Mouse (Mus musculus): Measurements from ENCODE around the gene Gm49380. TPM values are rescaled to one million over a fixed set of nuclear protein-coding genes. Genes with fewer than 3 reads are reported as not detected.

Gene Gm49380
- total RNA-seq, 2 experiments from 2014 or later: 0.10 to 0.12 TPM

DNA sequence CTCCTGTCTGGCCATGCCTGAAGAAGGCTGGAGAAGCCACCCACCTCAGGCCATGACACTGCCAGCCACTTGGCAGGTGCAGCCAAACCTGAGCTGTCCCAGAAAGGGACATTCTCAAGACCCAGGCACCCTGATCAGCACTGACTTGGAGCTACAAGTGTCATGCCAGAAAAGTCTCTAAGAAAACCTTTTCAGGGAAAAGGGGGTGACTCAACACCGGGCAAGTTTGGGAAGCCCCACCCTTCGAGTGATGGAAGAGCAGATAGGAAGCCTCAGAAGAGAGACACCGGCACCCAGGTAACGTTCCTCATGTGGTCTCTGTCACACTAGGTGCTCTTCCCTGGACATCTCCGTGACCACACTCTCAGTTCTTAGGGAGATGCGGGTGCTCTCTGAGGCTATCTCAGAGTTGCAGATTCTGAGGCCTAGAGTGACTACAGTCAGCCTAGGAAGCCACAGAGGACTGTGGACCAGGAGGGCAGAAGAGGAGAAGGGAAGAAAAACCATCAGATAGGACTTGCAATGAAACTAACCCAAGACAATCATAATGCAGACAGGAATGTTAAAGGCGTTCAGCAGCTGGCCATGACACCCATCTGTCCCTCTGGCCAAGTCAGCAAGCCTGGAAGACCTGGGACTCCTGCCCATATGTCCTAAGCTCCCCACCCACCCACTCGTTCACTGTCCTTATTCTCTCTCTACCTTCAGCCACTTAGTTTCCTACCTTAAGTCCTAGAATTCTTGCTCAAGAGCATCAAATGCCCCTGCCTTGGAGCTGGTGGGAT is 63.7 kb downstream of the Gm49380 start:
- DNase-seq: no peak
- intact Hi-C loops (cut with DNase I): no loop called here

DNA sequence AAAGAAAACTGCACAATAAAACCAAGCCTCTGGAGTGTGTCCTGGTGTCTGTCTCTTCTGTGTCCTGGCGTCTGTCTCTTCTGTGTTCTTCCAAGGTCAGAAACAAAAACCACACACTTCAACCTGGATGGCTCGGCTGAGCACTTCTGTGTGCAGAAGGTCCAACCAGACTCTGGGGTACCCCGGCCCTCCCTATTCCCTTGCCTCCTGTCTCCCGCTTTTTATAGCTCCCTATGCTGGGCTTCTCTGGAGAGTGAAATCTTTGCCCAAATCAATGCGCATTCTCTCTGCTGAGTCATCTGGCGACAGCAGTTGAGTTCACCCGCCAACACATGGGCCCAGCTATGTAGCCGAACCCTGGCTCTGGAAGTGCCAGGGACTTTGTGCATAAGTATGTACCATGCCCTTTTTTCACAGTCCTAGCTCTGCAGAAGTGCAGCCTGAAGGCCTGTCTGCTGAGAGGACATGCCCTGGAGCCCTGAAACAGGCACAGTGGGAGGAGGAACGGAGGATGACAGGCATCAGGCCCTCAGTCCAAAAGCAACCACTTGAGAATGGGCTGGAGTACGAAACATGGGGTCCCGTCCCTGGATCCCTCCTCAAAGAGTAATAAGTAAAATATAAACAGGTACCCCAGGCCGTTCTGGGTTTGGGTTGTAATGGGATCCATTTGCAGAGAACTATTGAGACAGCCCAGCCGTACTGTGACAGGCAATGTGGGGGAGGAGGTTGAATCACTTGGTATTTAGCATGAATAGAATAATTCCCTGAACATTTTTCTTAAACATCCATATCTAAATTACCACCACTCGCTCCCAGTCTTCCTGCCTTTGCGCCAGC is 64.5 kb downstream of the Gm49380 start:
- intact Hi-C loops (cut with DNase I): no loop called here

DNA sequence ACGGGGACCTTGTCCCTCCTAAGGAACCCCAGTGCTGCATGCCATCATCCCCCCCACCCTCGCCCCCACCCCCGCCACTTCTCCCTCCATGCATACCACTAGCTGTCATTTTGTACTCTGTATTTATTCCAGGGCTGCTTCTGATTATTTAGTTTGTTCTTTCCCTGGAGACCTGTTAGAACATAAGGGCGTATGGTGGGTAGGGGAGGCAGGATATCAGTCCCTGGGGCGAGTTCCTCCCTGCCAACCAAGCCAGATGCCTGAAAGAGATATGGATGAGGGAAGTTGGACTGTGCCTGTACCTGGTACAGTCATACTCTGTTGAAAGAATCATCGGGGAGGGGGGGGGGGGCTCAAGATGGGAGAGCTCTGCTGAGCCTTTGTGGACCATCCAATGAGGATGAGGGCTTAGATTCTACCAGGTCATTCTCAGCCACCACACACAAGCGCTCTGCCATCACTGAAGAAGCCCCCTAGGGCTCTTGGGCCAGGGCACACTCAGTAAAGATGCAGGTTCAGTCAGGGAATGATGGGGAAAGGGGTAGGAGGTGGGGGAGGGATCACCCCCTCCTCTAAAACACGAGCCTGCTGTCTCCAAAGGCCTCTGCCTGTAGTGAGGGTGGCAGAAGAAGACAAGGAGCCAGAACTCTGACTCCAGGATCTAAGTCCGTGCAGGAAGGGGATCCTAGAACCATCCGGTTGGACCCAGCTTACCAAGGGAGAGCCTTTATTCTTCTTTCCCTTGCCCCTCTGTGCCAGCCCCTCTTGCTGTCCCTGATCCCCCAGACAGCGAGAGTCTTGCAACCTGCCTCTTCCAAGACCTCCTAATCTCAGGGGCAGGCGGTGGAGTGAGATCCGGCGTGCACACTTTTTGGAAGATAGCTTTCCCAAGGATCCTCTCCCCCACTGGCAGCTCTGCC is 65.5 kb downstream of the Gm49380 start:
- intact Hi-C loops (cut with DNase I): no loop called here
- no peak for DNase-seq

More for the DNA sequence above, 64.5 kb downstream of the Gm49380 start:
- DNase-seq: no peak

DNA sequence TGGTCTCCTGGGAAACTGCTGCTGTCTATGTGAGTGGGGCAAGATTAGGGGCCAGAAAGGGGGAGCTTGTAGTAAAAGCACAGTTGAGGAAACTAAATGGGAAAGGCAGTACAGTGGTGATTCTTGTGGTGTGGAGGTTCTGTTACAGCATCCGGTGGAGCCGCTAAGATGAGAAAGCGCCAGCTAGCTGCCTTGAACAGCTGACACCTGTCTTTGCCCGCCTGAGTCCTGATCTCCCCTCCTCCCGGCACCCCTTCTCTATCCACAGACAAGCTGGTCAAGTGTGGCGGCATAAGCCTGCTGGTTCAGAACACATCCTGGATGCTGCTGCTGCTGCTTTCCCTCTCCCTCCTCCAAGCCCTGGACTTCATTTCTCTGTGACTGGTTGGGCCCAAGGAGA is 66.2 kb downstream of the Gm49380 start:
- no peak for DNase-seq
- intact Hi-C loops (cut with DNase I): no loop called here

DNA sequence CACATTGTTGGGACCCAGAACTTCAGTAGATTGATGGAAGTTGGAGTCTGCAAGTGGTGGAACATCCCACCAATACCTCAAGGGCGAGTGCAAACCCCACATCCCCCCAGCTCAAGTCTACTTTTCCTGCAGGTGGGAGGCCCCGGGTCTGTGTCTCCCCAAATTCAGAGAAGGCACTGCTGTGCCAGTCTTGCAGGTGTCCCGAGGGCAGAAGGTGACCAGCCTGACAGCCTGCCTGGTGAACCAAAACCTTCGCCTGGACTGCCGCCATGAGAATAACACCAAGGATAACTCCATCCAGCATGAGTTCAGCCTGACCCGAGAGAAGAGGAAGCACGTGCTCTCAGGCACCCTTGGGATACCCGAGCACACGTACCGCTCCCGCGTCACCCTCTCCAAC is 66.9 kb downstream of the Gm49380 start:
- no peak for DNase-seq
- intact Hi-C loops (cut with DNase I): no loop called here

GRCm38 (mm10) chr9:44045884-44046272 is 67.4 kb downstream of the Gm49380 start:
- DNase-seq: no peak
- intact Hi-C loops (cut with DNase I): no loop called here

GRCm38 (mm10) chr9:44045158-44045883 is 68.0 kb downstream of the Gm49380 start:
- intact Hi-C loops (cut with DNase I): no loop called here

DNA sequence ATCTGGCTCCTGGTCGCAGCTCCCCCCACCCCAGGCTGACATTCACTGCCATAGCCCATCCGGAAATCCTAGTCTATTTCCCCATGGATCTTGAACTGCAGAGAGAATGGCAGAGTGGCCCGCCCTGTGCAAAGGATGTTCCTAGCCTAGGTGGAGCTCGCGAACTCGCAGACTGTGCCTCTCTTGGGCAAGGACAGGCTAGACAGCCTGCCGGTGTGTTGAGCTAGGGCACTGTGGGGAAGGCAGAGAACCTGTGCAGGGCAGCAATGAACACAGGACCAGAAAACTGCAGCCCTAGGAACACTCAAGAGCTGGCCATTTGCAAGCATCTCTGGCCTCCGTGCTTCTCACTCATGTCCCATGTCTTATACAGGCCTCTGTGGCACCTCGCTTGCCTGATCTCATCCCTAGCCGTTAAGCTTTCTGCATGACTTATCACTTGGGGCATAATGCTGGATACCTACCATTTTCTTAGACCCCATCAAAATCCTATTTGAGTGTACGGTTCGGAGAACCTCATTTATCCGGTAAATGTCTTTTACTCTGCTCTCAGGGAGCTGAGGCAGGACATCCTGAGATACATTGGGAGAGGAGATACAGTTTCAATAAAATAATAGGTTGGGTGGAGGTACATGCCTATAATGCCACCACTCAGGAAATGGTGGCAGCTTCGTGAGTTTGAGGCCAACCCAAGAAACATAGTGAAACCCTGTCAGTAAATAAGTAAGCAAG is 68.7 kb downstream of the Gm49380 start:
- no peak for DNase-seq

More at GRCm38 (mm10) chr9:44045158-44045883, 68.0 kb downstream of the Gm49380 start:
- DNase-seq: no peak

DNA sequence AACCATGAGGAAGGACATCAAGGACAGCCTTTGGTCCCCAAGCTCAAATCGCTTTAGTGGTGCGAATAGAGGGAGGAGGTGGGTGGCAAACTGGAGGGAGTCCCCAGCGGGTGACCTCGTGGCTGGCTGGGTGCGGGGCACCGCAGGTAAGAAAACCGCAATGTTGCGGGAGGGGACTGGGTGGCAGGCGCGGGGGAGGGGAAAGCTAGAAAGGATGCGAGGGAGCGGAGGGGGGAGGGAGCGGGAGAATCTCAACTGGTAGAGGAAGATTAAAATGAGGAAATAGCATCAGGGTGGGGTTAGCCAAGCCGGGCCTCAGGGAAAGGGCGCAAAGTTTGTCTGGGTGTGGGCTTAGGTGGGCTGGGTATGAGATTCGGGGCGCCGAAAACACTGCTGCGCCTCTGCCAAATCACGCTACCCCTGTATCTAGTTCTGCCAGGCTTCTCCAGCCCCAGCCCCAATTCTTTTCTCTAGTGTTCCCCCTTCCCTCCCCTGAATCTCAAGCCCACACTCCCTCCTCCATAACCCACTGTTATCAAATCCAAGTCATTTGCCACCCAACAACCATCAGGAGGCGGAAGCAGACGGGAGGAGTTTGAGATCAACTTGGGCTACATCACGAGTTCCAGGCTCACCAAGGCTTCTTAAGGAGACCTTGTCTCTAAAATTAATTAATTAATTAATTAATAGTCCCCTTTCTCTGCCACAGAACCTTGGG is 69.4 kb downstream of the Gm49380 start:
- intact Hi-C loops (cut with DNase I): no loop called here
- no peak for DNase-seq

More for the DNA sequence above, 68.7 kb downstream of the Gm49380 start:
- intact Hi-C loops (cut with DNase I): no loop called here

DNA sequence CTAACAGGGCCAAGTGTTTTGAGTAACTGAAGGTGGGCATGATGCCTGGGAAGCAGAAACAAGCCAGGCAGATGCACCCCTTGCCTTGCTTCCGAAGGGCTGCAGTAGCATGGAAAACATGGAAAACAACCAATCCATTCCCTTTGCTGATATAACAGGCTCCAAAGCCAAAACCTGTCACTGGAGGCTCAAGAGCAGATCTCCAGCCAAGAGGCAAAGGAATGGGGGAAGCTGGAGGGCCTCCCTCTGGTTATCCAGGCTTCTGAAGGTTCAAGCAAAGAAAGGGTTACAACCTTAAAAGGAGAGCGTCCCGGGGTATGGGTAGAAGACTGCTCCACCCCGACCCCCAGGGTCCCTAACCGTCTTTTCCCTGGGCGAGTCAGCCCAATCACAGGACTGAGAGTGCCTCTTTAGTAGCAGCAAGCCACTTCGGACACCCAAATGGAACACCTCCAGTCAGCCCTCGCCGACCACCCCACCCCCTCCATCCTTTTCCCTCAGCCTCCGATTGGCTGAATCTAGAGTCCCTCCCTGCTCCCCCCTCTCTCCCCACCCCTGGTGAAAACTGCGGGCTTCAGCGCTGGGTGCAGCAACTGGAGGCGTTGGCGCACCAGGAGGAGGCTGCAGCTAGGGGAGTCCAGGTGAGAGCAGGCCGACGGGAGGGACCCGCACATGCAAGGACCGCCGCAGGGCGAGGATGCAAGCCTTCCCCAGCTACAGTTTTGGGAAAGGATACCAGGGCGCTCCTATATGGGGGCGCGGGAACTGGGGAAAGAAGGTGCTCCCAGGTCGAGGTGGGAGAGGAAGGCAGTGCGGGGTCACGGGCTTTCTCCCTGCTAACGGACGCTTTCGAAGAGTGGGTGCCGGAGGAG is 70.2 kb downstream of the Gm49380 start, which contains the start of gene Thy1:
TSS of gene Thy1 (plus strand) at position 549 of the 872 bp plus-strand sequence.
- peak; percentile 66 to 67 for DNase-seq
- intact Hi-C loops (cut with DNase I): no loop called here

- intact Hi-C loops (cut with DNase I): no loop called here
- no peak for DNase-seq
Measured at GRCm38 (mm10) chr9:44042396-44042680, 71.0 kb downstream of the Gm49380 start.

GRCm38 (mm10) chr9:44041511-44042395 is 71.5 kb downstream of the Gm49380 start:
- DNase-seq: no peak
- intact Hi-C loops (cut with DNase I): no loop called here

- intact Hi-C loops (cut with DNase I): no loop called here
- no peak for DNase-seq
Measured at GRCm38 (mm10) chr9:44037106-44037505, 76.2 kb downstream of the Gm49380 start.

DNA sequence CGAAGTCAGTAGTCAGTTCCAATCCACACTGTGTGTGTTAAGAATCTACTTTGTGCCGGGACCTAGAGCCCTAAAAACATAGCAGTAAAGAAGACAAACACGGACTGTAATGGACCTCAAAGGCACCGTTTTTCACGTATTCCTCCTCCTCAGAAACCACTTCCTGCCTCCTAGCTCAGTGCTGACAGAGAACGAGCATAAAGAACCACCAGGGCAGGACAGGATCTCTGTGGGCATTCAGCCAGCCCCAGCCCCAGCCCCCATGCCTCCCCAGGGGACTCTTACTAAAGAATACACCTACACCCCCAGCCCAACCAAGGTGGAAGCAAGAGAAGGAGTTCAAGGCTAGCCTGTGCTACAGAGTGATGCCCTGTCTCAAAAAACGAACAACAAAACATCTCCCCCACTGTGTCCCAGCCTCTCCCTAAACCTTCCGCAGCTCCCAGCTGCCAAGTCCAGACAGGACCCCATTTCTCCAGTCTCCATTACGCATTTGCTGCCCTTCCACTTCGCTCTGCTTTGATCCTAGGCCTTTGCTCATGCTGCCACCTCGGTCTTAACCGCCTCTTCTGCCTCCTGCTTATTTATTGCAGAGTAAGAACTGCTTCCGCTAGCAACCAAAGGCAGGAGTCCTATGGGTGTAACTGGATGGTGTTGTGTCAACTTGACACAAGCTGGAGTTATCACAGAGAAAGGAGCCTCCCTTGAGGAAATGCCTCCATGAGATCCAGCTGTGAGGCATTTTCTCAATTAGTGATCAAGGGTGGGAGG is 79.2 kb downstream of the Gm49380 start:
- intact Hi-C loops (cut with DNase I): no loop called here
- DNase-seq: no peak

DNA sequence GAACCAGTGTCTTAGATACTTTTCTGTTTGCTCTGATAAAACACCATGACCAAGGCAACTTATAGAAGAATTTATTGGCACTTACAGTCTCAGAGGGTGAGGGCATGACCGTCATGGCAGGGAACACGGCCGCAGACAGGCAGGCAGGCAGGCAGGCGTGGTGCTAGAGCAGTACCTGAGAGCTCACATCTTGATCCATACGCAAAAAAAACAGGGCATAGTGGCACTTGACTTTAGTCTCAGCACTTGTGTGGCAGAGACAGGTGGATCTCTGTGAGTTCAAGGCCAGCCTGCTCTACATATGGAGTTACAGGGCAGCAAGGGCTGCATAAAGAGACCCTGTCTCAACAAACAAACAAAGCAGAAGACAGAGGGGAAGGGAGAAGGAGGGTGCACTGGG is 80.0 kb downstream of the Gm49380 start:
- DNase-seq: no peak
- intact Hi-C loops (cut with DNase I): no loop called here

DNA sequence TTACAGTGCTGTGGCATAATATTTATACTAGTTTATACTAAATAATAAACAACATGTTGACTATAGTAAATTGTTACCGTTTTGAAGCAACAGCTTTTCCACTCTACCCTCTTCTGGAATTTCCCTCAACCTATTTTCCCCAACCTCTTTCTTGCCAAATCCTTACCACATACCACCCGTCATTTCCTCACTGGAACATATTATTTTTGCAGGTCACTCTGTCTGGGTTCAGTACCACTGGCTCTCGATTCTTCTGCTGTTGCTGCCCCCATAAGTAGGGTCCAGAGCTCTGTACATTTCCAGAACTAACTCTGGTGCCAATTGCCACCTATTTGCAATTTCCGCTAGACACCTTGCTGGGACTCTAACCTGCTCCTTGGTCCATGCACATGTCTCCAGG is 81.4 kb downstream of the Gm49380 start:
- intact Hi-C loops (cut with DNase I): no loop called here
- DNase-seq: no peak
